Mouse (Mus musculus) liver, adult 2 months (tissue): Measurements from ENCODE around the gene Txndc8.

ENCODE experiments used
- CTCF ChIP-seq: fragments of 200-500 bp; IDR thresholded peaks from 2 replicates; pipeline ENCODE4 v1.5.1; 2011; ENCODE audit warnings: low read depth, low read length, control low read depth
- POLR2A ChIP-seq: fragments of 200-500 bp; IDR thresholded peaks from 2 replicates; pipeline ENCODE4 v1.6.1; 2011; ENCODE audit warnings: low read length, control low read depth; ENCODE audit not compliant: insufficient read depth; ENCODE audit errors: extremely low read depth

- no peak for TF ChIP-seq CTCF
- no peak for TF ChIP-seq POLR2A
Observed at GRCm38 (mm10) chr4:57949866-57950265, 59.1 kb downstream of the Txndc8 start.
